Mouse (Mus musculus) B cell, adult 2 months (primary cell): ENCODE results near the gene Trim47.

Experiments
- DNase-seq, 2 experiments: peaks; one replicate each; pipeline ENCODE4 v3.0.0; 2022

The Trim47 gene

GRCm38 (mm10) chr11:116087194-116088130, 39.5 kb downstream of the Trim47 start:
- peak; percentile 89 to 90 for DNase-seq

- peak; percentile 96 to 97 for DNase-seq
Measured at GRCm38 (mm10) chr11:116086258-116087193, 40.5 kb downstream of the Trim47 start, which contains the start of gene Wbp2. Gene Wbp2, minus strand, starts transcription at chr11:116086995.

GRCm38 (mm10) chr11:116084166-116084565, 42.8 kb downstream of the Trim47 start:
- no peak for DNase-seq

- DNase-seq: no peak
Measured at GRCm38 (mm10) chr11:116083096-116083672, 43.8 kb downstream of the Trim47 start.

GRCm38 (mm10) chr11:116081081-116081480, 45.9 kb downstream of the Trim47 start:
- peak; percentile 88 to 90 for DNase-seq

- DNase-seq: no peak
Measured at GRCm38 (mm10) chr11:116079511-116079910, 47.5 kb downstream of the Trim47 start.

GRCm38 (mm10) chr11:116078676-116079320, 48.2 kb downstream of the Trim47 start:
- DNase-seq: no peak

GRCm38 (mm10) chr11:116078221-116078620, 48.8 kb downstream of the Trim47 start:
- peak; percentile 87 to 91 for DNase-seq

- DNase-seq: peak; percentile 72
Measured at GRCm38 (mm10) chr11:116077446-116078204, 49.4 kb downstream of the Trim47 start, which contains the start of gene Unc13d. Gene Unc13d, minus strand, starts transcription at chr11:116077961.

- peak; percentile 45 to 52 for DNase-seq
Measured at GRCm38 (mm10) chr11:116076836-116077235, 50.2 kb downstream of the Trim47 start.

GRCm38 (mm10) chr11:116076266-116076540, 50.8 kb downstream of the Trim47 start:
- no peak for DNase-seq

- DNase-seq: no peak
Measured at GRCm38 (mm10) chr11:116075539-116076265, 51.3 kb downstream of the Trim47 start.

GRCm38 (mm10) chr11:116074436-116074991, 52.5 kb downstream of the Trim47 start:
- DNase-seq: no peak

- DNase-seq: no peak
Measured at GRCm38 (mm10) chr11:116072608-116073007, 54.4 kb downstream of the Trim47 start.

GRCm38 (mm10) chr11:116071510-116071909, 55.5 kb downstream of the Trim47 start:
- peak; percentile 69 to 71 for DNase-seq

- DNase-seq: no peak
Measured at GRCm38 (mm10) chr11:116065345-116065744, 61.7 kb downstream of the Trim47 start.

GRCm38 (mm10) chr11:116064187-116064867, 62.7 kb downstream of the Trim47 start:
- DNase-seq: no peak

GRCm38 (mm10) chr11:116063562-116063961, 63.4 kb downstream of the Trim47 start:
- no peak for DNase-seq

- no peak for DNase-seq
Measured at GRCm38 (mm10) chr11:116062521-116062920, 64.5 kb downstream of the Trim47 start.
